Mouse (Mus musculus): ENCODE measurements around the gene Synj2. TPM values are rescaled to one million over a fixed set of nuclear protein-coding genes. Genes with fewer than 3 reads are reported as not detected.

The Synj2 gene
- polyA plus RNA-seq, 1 experiment from 2014 or later = 1.5 TPM

- Histone ChIP-seq H3K4me2 (ENCODE audit: low read length) (no peak overlapping the region), H3K27me3 (ENCODE audit: control insufficient read depth, insufficient read depth, low read depth, low read length) (no peaks in the 10 kb centered on the region), H3K27ac (ENCODE audit: low read length) (no peak overlapping the region), H3K36me3 (ENCODE audit: control insufficient read depth, insufficient read depth, low read length) (peaks cover 3% of the 10 kb centered on the region), H3K4me1 (ENCODE audit: control insufficient read depth, insufficient read depth, low read length) (no peaks in the 10 kb centered on the region), H3K9ac (ENCODE audit: low read depth, low read length) (no peak overlapping the region), H3K9me3 (replicated peaks; ENCODE audit: control insufficient read depth, low read length, poor library complexity, severe bottlenecking) (no peaks in the 10 kb centered on the region), H3K4me3 (ENCODE audit: low read depth, low read length) (no peak overlapping the region)
- WGBS = 21% methylated on average over 5 of the region's 5 CpGs
- ATAC-seq = no peak
Observed at GRCm38 (mm10) chr17:6054934-6055355, 113.9 kb downstream of the Synj2 start.

- 85% methylated on average over 8 of the region's 8 CpGs for WGBS
- H3K4me2 ChIP-seq (ENCODE audit: low read length) = no peak overlapping the region
- ATAC-seq = no peak
- no peak overlapping the region for H3K27ac ChIP-seq (ENCODE audit: low read length)
- no peaks in the 10 kb centered on the region for H3K4me1 ChIP-seq (ENCODE audit: control insufficient read depth, insufficient read depth, low read length)
- no peaks in the 10 kb centered on the region for H3K9me3 ChIP-seq (replicated peaks; ENCODE audit: control insufficient read depth, low read length, poor library complexity, severe bottlenecking)
- peaks cover 35% of the 10 kb centered on the region for H3K36me3 ChIP-seq (ENCODE audit: control insufficient read depth, insufficient read depth, low read length)
- no peak overlapping the region for H3K9ac ChIP-seq (ENCODE audit: low read depth, low read length)
- no peak overlapping the region for H3K4me3 ChIP-seq (ENCODE audit: low read depth, low read length)
- no peaks in the 10 kb centered on the region for H3K27me3 ChIP-seq (ENCODE audit: control insufficient read depth, insufficient read depth, low read depth, low read length)
Observed at GRCm38 (mm10) chr17:6062793-6063192, 121.7 kb downstream of the Synj2 start.

GRCm38 (mm10) chr17:6063532-6063931 lies 122.5 kb downstream of the Synj2 start:
- Histone ChIP-seq H3K36me3 (ENCODE audit: control insufficient read depth, insufficient read depth, low read length) (peaks cover 39% of the 10 kb centered on the region), H3K4me1 (ENCODE audit: control insufficient read depth, insufficient read depth, low read length) (no peaks in the 10 kb centered on the region), H3K27ac (ENCODE audit: low read length) (no peak overlapping the region), H3K4me3 (ENCODE audit: low read depth, low read length) (no peak overlapping the region), H3K9ac (ENCODE audit: low read depth, low read length) (no peak overlapping the region), H3K9me3 (replicated peaks; ENCODE audit: control insufficient read depth, low read length, poor library complexity, severe bottlenecking) (no peaks in the 10 kb centered on the region), H3K27me3 (ENCODE audit: control insufficient read depth, insufficient read depth, low read depth, low read length) (no peaks in the 10 kb centered on the region), H3K4me2 (ENCODE audit: low read length) (no peak overlapping the region)
- no peak for ATAC-seq
- WGBS = 94% methylated on average over 5 of the region's 5 CpGs

- Histone ChIP-seq H3K9ac (ENCODE audit: low read depth, low read length) (no peak overlapping the region), H3K4me3 (ENCODE audit: low read depth, low read length) (no peak overlapping the region), H3K27me3 (ENCODE audit: control insufficient read depth, insufficient read depth, low read depth, low read length) (no peaks in the 10 kb centered on the region), H3K27ac (ENCODE audit: low read length) (no peak overlapping the region), H3K4me2 (ENCODE audit: low read length) (no peak overlapping the region), H3K4me1 (ENCODE audit: control insufficient read depth, insufficient read depth, low read length) (no peaks in the 10 kb centered on the region), H3K9me3 (replicated peaks; ENCODE audit: control insufficient read depth, low read length, poor library complexity, severe bottlenecking) (no peaks in the 10 kb centered on the region), H3K36me3 (ENCODE audit: control insufficient read depth, insufficient read depth, low read length) (peaks cover 44% of the 10 kb centered on the region)
- no peak for ATAC-seq
- 94% methylated on average over 2 of the region's 2 CpGs for WGBS
Observed at GRCm38 (mm10) chr17:6066021-6066420, 124.9 kb downstream of the Synj2 start.

GRCm38 (mm10) chr17:6067613-6068012 lies 126.5 kb downstream of the Synj2 start:
- H3K4me3 ChIP-seq (ENCODE audit: low read depth, low read length) = no peak overlapping the region
- no peak overlapping the region for H3K27ac ChIP-seq (ENCODE audit: low read length)
- no peaks in the 10 kb centered on the region for H3K9me3 ChIP-seq (replicated peaks; ENCODE audit: control insufficient read depth, low read length, poor library complexity, severe bottlenecking)
- no peaks in the 10 kb centered on the region for H3K4me1 ChIP-seq (ENCODE audit: control insufficient read depth, insufficient read depth, low read length)
- H3K27me3 ChIP-seq (ENCODE audit: control insufficient read depth, insufficient read depth, low read depth, low read length) = no peaks in the 10 kb centered on the region
- H3K36me3 ChIP-seq (ENCODE audit: control insufficient read depth, insufficient read depth, low read length) = peaks cover 48% of the 10 kb centered on the region
- 97% methylated on average over 7 of the region's 7 CpGs for WGBS
- no peak overlapping the region for H3K4me2 ChIP-seq (ENCODE audit: low read length)
- no peak overlapping the region for H3K9ac ChIP-seq (ENCODE audit: low read depth, low read length)
- ATAC-seq = no peak

GRCm38 (mm10) chr17:6069866-6070265 lies 128.8 kb downstream of the Synj2 start:
- H3K27me3 ChIP-seq (ENCODE audit: control insufficient read depth, insufficient read depth, low read depth, low read length) = no peaks in the 10 kb centered on the region
- ATAC-seq = no peak
- no peaks in the 10 kb centered on the region for H3K4me1 ChIP-seq (ENCODE audit: control insufficient read depth, insufficient read depth, low read length)
- H3K4me3 ChIP-seq (ENCODE audit: low read depth, low read length) = no peak overlapping the region
- 94% methylated on average over 6 of the region's 6 CpGs for WGBS
- no peak overlapping the region for H3K4me2 ChIP-seq (ENCODE audit: low read length)
- no peaks in the 10 kb centered on the region for H3K9me3 ChIP-seq (replicated peaks; ENCODE audit: control insufficient read depth, low read length, poor library complexity, severe bottlenecking)
- no peak overlapping the region for H3K9ac ChIP-seq (ENCODE audit: low read depth, low read length)
- no peak overlapping the region for H3K27ac ChIP-seq (ENCODE audit: low read length)
- H3K36me3 ChIP-seq (ENCODE audit: control insufficient read depth, insufficient read depth, low read length) = peaks cover 42% of the 10 kb centered on the region

GRCm38 (mm10) chr17:6073405-6073804 lies 132.3 kb downstream of the Synj2 start:
- Histone ChIP-seq H3K9ac (ENCODE audit: low read depth, low read length) (no peak overlapping the region), H3K27me3 (ENCODE audit: control insufficient read depth, insufficient read depth, low read depth, low read length) (no peaks in the 10 kb centered on the region), H3K4me3 (ENCODE audit: low read depth, low read length) (no peak overlapping the region), H3K36me3 (ENCODE audit: control insufficient read depth, insufficient read depth, low read length) (peaks cover 22% of the 10 kb centered on the region), H3K27ac (ENCODE audit: low read length) (no peak overlapping the region), H3K4me2 (ENCODE audit: low read length) (no peak overlapping the region), H3K4me1 (ENCODE audit: control insufficient read depth, insufficient read depth, low read length) (peaks cover 5% of the 10 kb centered on the region), H3K9me3 (replicated peaks; ENCODE audit: control insufficient read depth, low read length, poor library complexity, severe bottlenecking) (no peaks in the 10 kb centered on the region)
- ATAC-seq = no peak
- 93% methylated on average over 7 of the region's 7 CpGs for WGBS

GRCm38 (mm10) chr17:6079287-6080122 lies 138.4 kb downstream of the Synj2 start, which contains the start of the genes Serac1 and Gtf2h5:
TSS of gene Serac1 (minus strand) at chr17:6079741.
TSS of gene Gtf2h5 (plus strand) at chr17:6079786.
- no peaks in the 10 kb centered on the region for H3K9me3 ChIP-seq (replicated peaks; ENCODE audit: control insufficient read depth, low read length, poor library complexity, severe bottlenecking)
- peak within 1 kb of the TSS; percentile 70 for H3K4me2 ChIP-seq (ENCODE audit: low read length)
- H3K36me3 ChIP-seq (ENCODE audit: control insufficient read depth, insufficient read depth, low read length) = peaks cover 1% of the 10 kb centered on the region; the same call in 1 of the 2 replicates
- ATAC-seq = peak; percentile 94
- no peaks in the 10 kb centered on the region for H3K27me3 ChIP-seq (ENCODE audit: control insufficient read depth, insufficient read depth, low read depth, low read length)
- under 1% methylated on average over 70 of the region's 70 CpGs for WGBS
- peaks cover 21% of the 10 kb centered on the region for H3K4me1 ChIP-seq (ENCODE audit: control insufficient read depth, insufficient read depth, low read length)
- peak within 1 kb of the TSS; percentile 88 for H3K27ac ChIP-seq (ENCODE audit: low read length)
- peak within 1 kb of the TSS; percentile 88 for H3K9ac ChIP-seq (ENCODE audit: low read depth, low read length)
- peak within 1 kb of the TSS; percentile 75 for H3K4me3 ChIP-seq (ENCODE audit: low read depth, low read length)

GRCm38 (mm10) chr17:6083323-6083890 lies 142.3 kb downstream of the Synj2 start:
- H3K27me3 ChIP-seq (ENCODE audit: control insufficient read depth, insufficient read depth, low read depth, low read length) = no peaks in the 10 kb centered on the region

More at GRCm38 (mm10) chr17:6083323-6083890, 142.3 kb downstream of the Synj2 start:
- Histone ChIP-seq H3K4me1 (ENCODE audit: control insufficient read depth, insufficient read depth, low read length) (peaks cover 16% of the 10 kb centered on the region), H3K9me3 (replicated peaks; ENCODE audit: control insufficient read depth, low read length, poor library complexity, severe bottlenecking) (no peaks in the 10 kb centered on the region), H3K27ac (ENCODE audit: low read length) (no peak overlapping the region), H3K4me2 (ENCODE audit: low read length) (no peak overlapping the region), H3K36me3 (ENCODE audit: control insufficient read depth, insufficient read depth, low read length) (peaks cover 11% of the 10 kb centered on the region), H3K4me3 (ENCODE audit: low read depth, low read length) (no peak overlapping the region), H3K9ac (ENCODE audit: low read depth, low read length) (no peak overlapping the region)
- no peak for ATAC-seq
- WGBS = 86% methylated on average over 5 of the region's 5 CpGs

Data from midbrain, embryonic 16.5 days (tissue).